Mouse (Mus musculus) embryonic fibroblast, embryonic 13.5 days (primary cell): ENCODE data around the gene Ssu72. TPM values are rescaled to one million over a fixed set of nuclear protein-coding genes. Genes with fewer than 3 reads are reported as not detected.
"Not testable (repeated sequence)": the region's sequence is repeated elsewhere in the genome, so short reads cannot be mapped to it uniquely, and the experiment has no call there.

ENCODE experiments used
- H3K27ac ChIP-seq: 2 replicates; pipeline ENCODE4 v1.5.1; 2012; ENCODE audit warnings: low read length, control low read depth, inconsistent platforms; ENCODE audit not compliant: insufficient read depth
- H3K4me1 ChIP-seq: 2 replicates; pipeline ENCODE4 v1.6.1; 2011; ENCODE audit warnings: low read length; ENCODE audit not compliant: control insufficient read depth, insufficient read depth
- H3K4me3 ChIP-seq: 2 replicates; pipeline ENCODE4 v1.5.1; 2011; ENCODE audit warnings: mild to moderate bottlenecking, control low read depth, low read length; ENCODE audit not compliant: insufficient read depth
- CTCF ChIP-seq: IDR thresholded peaks from 2 replicates; pipeline ENCODE4 v1.5.1; 2011; ENCODE audit warnings: mild to moderate bottlenecking, control low read depth, low read length, moderate library complexity, borderline replicate concordance; ENCODE audit not compliant: insufficient read depth
- POLR2A ChIP-seq: IDR thresholded peaks from 2 replicates; pipeline ENCODE4 v1.6.1; 2011; ENCODE audit warnings: low read depth, mild to moderate bottlenecking, control low read depth, low read length, moderate library complexity
- polyA plus RNA-seq: library from polyadenylated mRNA; stranded (reverse); fragments of >200 nt; gene quantifications from 2 replicates; pipeline ENCODE4 v1.2.4, GENCODE M21; 2011; ENCODE audit warnings: low read depth; ENCODE audit not compliant: missing spikeins, insufficient read length

The Ssu72 gene
- polyA plus RNA-seq, 1 experiment, result 101 TPM

GRCm38 (mm10) chr4:155738262-155738661, 33.7 kb downstream of the Ssu72 start:
- no peak overlapping the region for H3K27ac ChIP-seq
- H3K4me3 ChIP-seq, result no peak overlapping the region
- H3K4me1 ChIP-seq, result 0 out of 2 replicates have a peak, but pooled peaks cover 2% of the 10 kb centered on the region
- TF ChIP-seq CTCF (no peak), POLR2A (no peak)

DNA sequence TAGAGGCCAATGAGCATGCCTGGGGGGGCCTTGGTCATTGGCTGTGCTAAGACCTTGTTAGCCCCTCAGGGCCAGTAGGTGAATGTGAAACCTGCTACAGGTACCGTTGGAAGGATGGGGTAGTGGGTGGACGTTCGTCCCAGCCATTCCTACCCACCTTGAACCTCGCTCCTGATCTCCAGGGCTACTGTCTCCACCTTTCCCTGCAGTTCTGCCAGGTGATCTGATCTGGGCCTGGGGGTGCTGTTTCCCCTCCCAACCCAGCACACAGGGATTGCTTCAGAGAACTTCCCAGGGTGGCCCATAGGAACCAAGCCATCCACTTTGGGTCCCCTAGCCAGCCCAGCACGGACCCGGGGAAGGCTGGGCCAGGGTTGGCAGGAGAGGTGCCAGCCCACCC, 34.6 kb downstream of the Ssu72 start:
- Histone ChIP-seq H3K4me1 (0 out of 2 replicates have a peak, but pooled peaks cover 2% of the 10 kb centered on the region), H3K4me3 (no peak overlapping the region), H3K27ac (no peak overlapping the region)
- TF ChIP-seq CTCF, result no peak
- TF ChIP-seq POLR2A, result no peak

DNA sequence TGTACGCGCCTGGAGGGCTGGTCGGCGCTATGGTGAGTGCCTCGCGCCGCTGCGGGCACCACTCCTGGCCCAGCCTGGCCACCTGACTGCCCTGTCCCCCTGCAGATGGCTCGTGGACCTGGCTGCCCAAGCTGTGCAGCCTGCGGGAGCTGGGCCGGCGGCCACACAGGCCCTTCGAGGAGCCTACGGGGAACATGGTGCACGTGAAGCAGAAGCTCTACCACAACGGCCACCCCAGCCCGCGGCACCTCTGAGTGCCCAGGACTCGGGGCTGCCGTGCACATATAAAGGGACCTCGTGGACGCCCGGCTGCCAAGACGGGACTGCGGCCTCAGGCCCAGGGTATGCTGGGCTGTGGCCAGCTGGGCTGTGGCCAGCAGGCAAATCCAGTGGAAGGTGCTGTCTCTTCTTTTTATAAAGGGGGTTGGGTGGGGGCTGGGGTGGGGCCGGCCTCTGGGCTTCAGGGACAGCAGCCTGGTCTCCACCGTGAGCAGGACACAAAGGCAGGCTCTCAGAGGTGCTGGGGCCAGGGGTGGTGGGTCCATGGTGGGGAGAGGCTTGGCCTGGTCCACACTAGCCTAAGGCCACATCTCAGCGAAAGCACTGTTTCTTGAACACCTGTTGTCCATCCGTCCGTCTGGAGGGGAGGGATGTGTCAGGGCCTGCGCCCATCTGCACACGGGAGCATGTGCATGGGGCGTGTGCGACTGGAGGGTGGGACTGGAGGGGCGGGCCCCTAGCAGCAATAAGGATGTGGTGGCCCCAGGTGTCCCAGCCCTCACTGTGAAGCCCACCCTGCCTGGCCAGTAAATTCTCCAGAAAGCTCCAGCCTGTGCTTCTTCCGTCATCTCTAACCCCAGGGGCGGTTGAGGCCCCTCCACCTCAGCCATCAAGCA, 35.4 kb downstream of the Ssu72 start:
- TF ChIP-seq POLR2A (no peak), CTCF (no peak)
- Histone ChIP-seq H3K4me3 (no peak overlapping the region), H3K27ac (no peak overlapping the region), H3K4me1 (0 out of 2 replicates have a peak, but pooled peaks cover 2% of the 10 kb centered on the region)

DNA sequence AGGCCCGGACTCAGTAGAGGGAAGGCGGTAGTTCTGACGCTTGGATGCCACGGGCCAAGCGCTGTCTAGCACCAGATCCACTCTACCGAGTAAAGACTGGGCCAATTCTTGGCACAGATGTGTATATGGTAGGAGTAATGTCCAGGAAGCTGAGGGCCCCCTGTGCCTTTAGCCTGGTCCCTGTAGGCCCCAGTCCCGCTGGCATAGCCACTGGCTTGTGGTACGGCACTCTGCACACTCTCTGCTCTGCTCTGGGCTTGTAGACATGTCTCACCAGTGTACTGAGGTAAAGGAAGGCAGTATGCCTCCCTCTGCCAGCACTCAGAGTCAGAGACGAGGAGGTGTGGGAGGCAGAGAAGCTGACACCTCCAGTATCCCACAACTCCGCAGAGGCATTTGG, 36.1 kb downstream of the Ssu72 start:
- not testable (repeated sequence) for H3K4me1 ChIP-seq, H3K4me3 ChIP-seq, H3K27ac ChIP-seq

GRCm38 (mm10) chr4:155742684-155743083, 38.1 kb downstream of the Ssu72 start:
- H3K4me3 ChIP-seq, result no peak overlapping the region
- TF ChIP-seq CTCF, result no peak
- no peak for TF ChIP-seq POLR2A
- no peaks in the 10 kb centered on the region for H3K4me1 ChIP-seq
- no peak overlapping the region for H3K27ac ChIP-seq

DNA sequence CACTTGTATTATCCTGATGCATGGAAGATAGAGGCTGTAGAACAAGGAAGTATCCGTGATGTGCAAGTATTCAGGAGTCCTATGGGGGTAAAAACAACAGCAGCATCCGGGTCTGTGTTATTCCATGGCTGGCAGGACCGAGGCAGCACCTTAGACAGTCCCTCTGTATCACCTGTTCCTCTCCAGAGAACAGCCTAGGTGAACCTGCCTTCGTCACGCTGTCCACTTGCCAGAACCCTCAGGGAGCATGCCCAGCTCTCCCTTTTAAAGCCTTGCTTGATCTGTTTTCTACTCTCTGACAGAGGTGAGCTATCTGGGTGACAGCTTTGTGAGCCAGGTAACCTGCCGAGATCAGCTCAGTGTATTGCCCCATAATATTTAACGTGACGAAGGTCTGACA, 39.9 kb downstream of the Ssu72 start:
- no peak overlapping the region for H3K27ac ChIP-seq
- TF ChIP-seq POLR2A (no peak), CTCF (no peak)
- H3K4me1 ChIP-seq, result no peaks in the 10 kb centered on the region
- H3K4me3 ChIP-seq, result no peak overlapping the region

DNA sequence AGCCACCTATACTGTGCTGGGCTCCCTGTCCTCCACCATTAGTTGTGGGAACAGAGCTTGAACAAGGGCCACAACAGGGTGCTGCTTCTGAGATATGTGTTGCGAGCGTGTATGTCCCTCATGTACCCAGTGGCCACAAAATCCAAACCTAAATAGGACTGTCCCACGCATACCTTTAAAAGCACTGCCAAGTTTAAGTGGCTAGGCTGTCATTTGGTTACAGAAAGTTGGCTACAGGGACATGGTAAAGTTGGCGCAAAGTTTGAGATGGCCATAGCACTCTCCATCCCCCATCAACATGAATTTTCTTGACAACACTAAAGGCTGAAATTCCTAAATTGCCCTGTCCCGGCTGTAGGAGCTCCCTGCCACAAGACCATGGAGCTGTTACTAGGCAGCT, 40.5 kb downstream of the Ssu72 start:
- TF ChIP-seq CTCF (no peak), POLR2A (no peak)
- H3K4me1 ChIP-seq, result no peaks in the 10 kb centered on the region
- H3K4me3 ChIP-seq, result no peak overlapping the region
- no peak overlapping the region for H3K27ac ChIP-seq

DNA sequence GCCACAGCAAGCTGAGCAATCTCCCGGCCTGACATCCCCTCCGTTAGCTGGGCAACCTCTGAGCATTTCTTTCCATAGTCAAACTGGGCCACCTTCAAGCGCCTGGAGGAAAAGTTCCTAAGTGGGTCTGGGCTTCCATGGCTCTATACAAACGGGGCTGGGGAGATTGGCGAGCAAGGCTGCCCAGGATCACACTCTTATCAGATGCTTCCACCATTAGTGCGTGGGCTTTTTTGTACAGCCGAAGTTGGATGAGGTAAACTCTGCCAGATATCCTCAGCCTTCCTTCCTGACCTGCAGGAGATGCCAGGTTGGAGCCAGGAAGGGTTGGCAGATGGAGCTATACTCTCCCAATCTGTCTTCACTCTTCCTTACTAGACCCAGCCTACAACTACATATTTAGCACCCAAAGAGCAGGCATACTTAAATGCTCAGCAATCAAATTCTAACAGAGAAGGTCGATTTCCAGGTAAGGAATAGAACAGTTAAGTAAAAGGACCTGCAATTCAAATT, 41.5 kb downstream of the Ssu72 start:
- TF ChIP-seq CTCF (no peak), POLR2A (no peak)

DNA sequence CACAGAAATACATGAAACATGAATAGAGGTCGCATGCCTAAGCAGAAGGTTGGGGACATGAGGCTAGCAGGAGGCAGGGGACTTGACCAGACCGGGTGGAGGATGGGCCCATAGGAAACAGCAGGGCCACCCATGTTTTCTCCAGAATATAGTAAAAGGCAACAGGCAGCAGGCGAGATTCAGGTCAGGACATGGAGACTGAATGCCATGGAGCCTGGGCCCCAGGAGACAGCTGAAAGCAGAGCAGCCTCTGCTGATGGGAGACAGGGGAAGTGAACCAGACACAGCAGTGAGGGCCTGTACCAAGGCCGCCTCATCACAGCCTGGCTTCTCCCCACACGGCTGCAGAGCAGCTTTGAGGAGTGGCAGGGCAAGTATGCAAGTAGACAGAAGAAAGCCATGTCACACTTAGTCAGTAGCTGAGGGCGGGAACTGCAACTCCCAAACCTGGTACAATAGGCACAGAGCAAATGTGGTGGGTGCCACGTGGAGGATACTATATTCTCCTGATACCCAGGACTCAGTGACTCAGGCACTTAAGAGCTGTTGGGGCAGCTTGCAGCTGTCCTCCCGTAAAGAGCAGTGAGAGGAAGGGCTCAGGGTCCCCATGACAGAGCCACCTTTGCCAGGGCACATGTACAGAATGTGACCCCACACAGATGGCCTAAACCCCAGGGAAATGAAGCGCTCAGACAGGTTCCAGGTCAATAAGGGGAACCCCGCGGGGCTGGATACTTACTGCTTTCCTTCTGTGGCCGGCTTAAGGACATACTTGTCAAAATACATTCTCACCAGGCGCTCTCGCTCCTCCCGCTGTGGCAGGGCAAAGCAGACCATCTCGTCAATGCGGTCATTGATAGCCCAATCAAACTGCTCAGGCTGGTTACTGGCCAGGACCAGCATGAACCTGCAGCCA, 42.2 kb downstream of the Ssu72 start:
- Histone ChIP-seq H3K4me3 (no peak overlapping the region), H3K27ac (no peak overlapping the region), H3K4me1 (no peaks in the 10 kb centered on the region)
- no peak for TF ChIP-seq CTCF
- TF ChIP-seq POLR2A, result no peak

More for the DNA sequence above, 41.5 kb downstream of the Ssu72 start:
- Histone ChIP-seq H3K27ac (no peak overlapping the region), H3K4me3 (no peak overlapping the region), H3K4me1 (no peaks in the 10 kb centered on the region)
